Mouse (Mus musculus): ENCODE results near the gene Bbs7.

The Bbs7 gene

DNA sequence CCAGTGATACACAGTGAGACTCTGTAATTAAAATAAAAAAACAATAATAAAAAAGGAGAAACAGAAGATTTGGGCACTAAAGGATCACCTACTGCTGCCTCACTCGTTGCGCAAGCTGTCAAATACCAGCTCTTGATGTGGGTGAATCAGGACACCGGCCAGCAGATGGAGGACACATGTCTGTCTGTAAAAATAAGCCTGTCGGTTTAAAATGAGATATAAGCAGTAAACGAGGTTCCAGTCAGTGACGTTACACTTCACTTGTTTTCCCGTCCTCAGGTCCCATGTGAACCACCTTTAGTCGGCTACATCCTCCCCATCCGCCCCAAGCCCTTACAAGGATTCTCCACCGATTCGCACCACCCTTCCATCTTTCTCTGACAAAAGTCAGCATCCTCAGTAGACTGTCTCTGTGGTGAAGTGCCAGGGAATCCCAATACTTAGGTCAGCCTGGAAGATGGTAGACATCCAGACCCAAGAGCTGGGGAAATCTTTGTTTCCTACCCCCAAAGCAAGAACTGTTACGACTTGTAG, 61.4 kb downstream of the Bbs7 start:
- no peak for DNase-seq (ENCODE audit: low spot score)

DNA sequence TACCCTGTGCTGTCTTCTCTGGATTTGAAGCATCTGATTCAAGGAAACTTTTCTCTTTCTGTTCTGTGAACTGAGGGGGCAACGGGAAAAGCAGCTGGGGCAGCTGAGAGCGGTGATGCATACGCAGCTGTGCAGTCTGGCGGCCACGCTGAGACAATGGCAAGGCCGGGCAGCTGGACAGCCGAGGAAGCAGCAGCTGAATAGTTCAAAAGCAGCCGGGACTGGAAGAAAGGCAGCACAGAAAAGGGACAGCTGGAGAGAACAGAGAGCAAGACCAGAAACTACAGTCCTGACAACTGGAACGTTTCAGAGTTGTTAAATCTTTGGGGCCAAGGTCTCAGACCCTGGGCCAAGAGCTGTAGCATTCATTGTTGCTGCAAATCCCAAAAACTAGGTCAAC, 61.9 kb downstream of the Bbs7 start:
- no peak for DNase-seq (ENCODE audit: low spot score)

DNA sequence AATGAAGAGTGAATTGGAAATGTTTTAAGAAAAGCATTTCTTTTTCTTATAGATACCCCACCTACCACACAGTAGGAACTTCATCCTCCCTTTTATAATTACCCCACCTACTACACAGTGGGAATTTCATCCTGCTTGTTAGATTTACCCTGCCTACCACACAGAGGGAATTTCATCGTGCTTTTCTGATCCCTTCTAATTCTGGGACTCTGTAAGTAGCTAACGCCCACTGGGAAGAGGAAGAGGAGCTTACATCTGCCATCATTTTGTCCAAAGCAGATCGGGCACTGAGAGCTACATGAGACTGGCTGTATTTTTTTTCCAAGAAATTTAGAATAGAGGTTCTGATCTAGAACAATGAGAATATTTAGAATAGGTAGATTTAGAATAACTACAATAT, 68.3 kb downstream of the Bbs7 start:
- DNase-seq (ENCODE audit: low spot score) = no peak

DNA sequence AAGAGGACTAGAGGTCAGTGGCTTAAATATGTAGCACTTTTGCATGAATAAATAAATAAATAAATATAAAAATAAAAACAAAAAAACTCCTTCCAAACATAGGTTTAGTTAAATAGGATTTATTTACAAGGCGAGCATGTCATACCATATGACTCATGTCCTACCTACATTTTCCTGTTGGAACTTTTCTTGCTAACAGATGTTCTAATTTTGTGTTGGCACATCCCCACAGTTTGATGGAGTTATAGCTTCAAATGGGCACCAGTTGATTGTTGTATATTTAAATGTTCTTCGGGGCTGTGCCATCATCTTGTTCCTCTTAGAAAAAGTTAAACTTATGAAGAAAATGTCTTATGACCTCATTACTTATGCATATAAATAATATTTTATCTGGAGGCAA, 71.9 kb downstream of the Bbs7 start:
- no peak for DNase-seq (ENCODE audit: low spot score)

DNA sequence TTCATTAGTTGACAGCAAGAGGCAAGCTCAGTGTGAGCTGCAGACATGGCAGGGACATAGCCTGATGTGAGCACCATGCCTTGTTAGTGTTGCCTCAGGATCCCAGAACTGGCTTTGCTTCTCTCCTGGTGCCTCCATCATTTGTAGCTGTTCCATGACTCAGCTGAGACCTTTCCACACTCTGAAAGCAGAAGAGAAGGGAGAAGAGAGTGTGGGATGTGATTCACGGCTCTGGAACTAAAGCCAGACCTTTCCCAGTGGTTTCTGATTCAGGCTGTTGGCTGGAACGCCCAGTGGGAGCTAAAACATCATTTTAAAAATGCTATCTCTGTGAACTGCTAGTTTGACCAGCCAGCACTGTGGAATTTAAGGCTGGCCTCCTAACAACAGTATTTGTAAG, 72.5 kb downstream of the Bbs7 start:
- no peak for DNase-seq (ENCODE audit: low spot score)

DNA sequence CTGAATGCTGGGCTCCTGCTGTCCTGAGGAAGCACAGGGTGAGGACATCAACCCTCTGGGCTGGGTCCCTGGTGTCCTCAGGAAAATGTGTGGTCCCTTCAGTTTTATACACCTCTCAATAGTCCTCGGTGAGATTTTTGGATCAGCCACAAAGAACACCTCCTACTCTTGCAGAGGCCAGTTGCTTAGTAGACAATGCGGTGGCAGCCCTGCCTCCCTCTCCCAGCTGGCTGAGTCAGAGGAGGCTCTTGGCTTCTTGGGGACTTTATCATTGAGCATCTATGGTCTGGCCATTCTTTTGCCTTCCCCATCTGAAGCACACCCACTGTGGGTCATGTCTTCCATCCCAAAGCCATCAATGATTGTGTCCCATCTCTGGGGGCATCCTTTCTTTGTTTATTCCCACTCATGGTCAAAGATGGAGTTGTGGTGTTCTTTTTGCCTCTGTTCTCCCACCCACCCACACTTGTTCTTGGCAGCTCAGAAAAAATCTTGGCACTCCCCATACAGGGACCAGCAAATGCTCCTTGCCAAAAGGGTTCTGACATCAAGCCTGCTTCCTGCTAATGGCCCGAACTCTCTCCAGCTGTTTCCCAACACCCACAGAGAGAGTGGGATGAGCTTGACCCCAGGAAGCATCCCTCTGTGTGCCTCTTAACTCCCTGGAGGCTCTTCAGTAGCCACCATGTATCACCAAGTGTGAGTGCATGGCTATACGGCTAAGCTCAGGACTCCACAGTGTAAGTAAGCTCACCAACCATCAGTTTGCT, 75.4 kb downstream of the Bbs7 start:
- no peak for DNase-seq (ENCODE audit: low spot score)

DNA sequence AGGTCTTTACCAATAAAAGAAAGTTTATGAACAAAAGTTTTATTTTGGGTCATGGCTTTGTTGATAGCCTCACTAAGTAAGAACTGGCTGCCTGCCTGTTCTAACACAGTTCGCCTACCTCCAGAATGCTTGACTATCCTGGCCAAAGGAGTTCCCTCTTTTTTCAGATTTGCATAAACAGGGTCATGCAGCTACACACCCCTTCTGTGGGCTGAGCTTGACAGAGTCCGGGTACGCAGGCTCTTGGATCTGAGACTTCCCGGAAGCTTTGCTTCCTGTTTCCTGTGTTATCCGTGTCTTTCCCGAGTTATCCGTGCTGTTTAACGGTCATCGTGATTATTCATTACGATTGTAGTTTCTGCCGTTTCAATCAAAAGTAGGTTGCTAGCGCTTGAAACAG, 77.2 kb downstream of the Bbs7 start:
- DNase-seq (ENCODE audit: low spot score) = no peak

DNA sequence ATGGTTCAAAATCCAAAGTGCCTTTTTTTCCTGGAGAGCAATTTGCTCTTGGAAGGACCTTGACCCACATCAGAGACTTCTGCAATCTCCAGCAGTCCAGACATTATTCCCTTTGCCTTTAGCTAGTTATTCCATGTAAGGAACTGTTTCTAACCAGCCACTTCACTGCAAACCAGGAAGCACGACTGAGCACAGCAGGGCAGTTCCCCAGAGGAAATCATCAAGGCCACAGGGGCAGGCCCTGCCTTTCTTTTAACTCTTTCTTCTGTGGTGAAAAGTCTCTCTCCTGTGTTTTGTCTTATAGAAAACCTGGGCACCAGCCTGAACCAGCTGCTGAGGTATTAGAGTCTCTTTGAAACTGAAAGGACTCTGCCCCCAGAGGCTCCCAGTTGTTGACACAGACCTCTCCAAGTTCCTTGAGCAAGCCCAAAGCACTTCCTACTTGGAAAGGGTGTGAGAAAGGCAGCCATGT, 80.0 kb downstream of the Bbs7 start:
- no peak for DNase-seq (ENCODE audit: low spot score)

DNA sequence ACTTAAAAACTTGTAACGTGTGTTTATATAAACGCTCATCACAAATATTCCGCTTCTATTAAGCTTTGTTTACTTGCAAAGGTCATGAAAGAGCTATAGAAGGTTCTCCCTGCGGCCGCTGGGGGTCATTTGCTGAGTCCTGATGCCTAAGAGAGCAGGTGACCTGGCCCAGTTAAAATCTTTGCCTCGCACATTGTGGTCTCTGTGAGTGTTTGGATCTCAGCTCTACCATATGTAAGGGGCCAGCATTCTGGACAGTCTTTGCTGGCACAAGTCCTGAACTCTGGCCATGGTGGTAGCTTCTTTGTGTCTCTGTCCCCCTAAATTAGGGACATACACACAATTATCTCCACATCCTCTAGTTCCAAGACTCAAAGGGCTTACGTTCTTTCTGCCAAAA, 80.5 kb downstream of the Bbs7 start:
- no peak for DNase-seq (ENCODE audit: low spot score)

DNA sequence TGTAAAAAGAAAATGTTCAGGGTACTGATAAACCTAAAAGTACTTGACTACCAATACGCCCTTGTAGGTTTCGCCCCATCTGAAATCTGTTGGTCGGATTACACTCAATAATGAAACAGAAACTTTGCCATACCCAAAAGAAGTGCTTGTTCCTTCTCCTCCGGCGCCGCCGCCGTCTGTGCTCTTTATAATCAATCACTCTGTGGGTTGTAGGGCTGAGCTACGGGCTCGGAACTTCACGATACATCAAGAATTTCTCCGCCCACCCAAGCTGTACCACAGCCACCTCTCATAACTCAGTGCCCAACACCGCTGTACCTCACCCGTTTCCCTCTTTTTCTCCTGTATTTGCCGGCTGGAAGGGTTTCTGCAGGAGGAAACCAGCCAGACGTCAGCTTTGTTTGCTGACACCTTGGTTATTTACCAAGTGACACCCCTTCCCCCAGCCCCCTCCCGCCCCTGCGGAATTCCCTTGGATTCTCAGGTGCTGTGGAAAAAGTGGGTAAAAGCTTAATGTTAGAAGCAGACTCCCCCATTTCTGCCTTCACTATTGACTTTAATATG, 81.2 kb downstream of the Bbs7 start:
- DNase-seq (ENCODE audit: low spot score) = no peak

DNA sequence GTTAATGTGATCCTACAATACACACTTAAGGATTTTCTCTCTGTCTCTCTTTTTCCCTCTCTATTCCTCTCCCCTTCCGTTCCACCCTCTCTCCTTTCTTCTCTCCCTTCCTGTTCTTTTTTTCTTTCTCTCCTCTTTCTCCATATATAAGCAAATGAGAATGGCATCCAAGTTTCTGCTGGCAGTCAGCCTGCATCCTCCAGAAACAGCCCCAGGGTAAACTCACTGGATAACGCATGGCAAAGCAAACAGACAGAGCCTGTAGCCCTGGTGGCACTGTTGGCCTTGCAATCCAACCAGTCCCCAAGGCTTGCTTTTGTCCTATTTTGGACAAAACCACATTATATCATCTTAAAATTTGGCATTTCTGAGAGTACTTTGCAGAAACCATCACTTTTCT, 82.0 kb downstream of the Bbs7 start:
- no peak for DNase-seq (ENCODE audit: low spot score)

DNA sequence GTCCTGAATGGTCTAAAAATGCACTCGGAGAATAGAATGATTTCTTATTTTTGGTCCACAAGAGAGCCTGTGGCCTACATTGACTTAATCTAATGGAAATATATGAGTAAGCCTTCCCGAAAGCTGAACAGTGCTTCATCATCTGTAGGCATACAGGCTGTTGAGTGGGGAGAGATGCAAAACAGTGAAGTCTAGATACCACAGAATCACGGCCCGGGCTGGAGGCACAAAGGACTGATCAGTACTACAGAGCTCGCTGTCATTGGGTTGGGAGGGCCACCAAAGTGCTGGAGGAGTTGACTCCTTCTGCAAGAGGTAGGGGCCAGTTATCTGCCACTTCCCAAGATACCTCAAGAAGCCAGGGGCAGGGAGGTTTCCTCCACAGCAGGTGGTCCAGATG, 82.5 kb downstream of the Bbs7 start:
- DNase-seq (ENCODE audit: low spot score) = no peak

DNA sequence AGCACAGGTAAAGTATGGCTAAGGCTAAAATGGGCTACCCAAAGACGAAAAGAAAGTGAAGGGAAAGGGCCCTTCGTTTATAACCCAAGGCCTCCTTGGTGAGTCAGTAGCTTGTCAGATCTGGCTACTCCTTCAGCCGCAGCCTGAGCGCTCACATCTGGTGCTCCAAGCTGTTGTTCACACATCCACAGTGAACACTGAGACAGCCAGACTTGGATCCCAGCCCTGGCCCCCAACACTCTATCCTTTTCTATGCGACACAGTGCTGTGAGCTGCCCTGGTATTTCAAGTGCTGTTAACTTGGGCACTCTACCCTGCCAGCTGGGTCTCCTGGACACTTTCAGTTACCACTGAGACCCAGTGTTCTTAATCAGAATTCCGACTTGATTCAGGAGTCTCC, 82.9 kb downstream of the Bbs7 start:
- no peak for DNase-seq (ENCODE audit: low spot score)

DNA sequence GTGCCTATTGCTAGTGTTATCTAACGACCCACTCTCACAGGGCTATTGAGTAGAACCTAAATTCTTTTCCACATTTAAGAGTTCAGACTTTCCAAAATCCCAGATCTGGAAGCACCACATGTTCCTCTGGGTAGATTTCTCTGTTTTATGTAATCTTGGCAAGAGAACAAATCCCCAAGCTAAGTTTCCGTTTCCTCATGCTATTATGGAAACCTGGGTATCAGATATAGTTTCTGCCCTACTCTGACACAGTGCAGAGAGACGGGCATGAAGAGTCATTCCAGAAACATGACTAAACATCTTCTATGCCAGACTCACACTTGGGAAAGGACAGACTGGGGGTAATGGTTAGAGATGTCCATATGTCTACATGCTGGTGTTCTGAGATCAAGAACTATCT, 88.8 kb downstream of the Bbs7 start:
- DNase-seq (ENCODE audit: low spot score) = no peak

Data from c-Kit-positive CD71-positive TER-119-positive erythroid progenitor cells, embryonic 14.5 days (primary cell).